Comparison of ENCODE assay signal across 21 mouse cellular contexts in genomic region chr2:168330421-168331070, GRCm38 (mm10). TPM values are rescaled to one million over a fixed set of nuclear protein-coding genes. Genes with fewer than 3 reads are reported as not detected.
DNase-seq lines count a peak whose midpoint lies in the region; ATAC-seq and TF ChIP-seq lines count a peak whose summit lies in the region.
"Had no signal": no experiment of that assay in that cellular context is flagged by ENCODE, and none has a peak within 500 bp of the region (broad histone marks: within the 10 kb centered on the region; RNA-seq: fewer than 3 reads in every experiment).

No protein-coding gene starts in this region.

- TF ChIP-seq POLR2A in lung, adult 2 months (IDR thresholded peaks at IDR 0.05; ENCODE audit: borderline replicate concordance, extremely low read depth, low read depth, low read length) = no peak

- intact Hi-C loops in left cerebral cortex, postnatal 10 days (cut with DNase I) = loop anchor here (5.0 kb wide), 1 partner anchor 112 kb away; no protein-coding TSS in a partner anchor

- ATAC-seq in lung, postnatal 0 days = no peak
- ATAC-seq: forebrain, embryonic 14.5 days; intestine, postnatal 0 days had no signal

- WGBS in lung, postnatal 0 days = 32% methylated on average over 11 of the region's 11 CpGs
- WGBS in lung, adult 2 months = 40% methylated on average over 11 of the region's 11 CpGs

- no peak for TF ChIP-seq CTCF in lung, postnatal 0 days (IDR thresholded peaks at IDR 0.05)
- TF ChIP-seq CTCF in lung, adult 2 months (IDR thresholded peaks at IDR 0.05; ENCODE audit: insufficient read depth, low read length) = no peak

- no peak overlapping the region for H3K4me2 ChIP-seq in lung, postnatal 0 days (replicated peaks; ENCODE audit: low read depth, low read length)
- H3K4me2 ChIP-seq: hindbrain, embryonic 14.5 days; midbrain, embryonic 11.5 days had no signal

- no peaks in the 10 kb centered on the region for H3K27me3 ChIP-seq in lung, postnatal 0 days (replicated peaks; ENCODE audit: insufficient read depth, low read length)

- TF ChIP-seq EP300 in lung, postnatal 0 days (IDR thresholded peaks at IDR 0.05) = no peak

- no peaks in the 10 kb centered on the region; the same call in none of the 2 replicates for H3K4me1 ChIP-seq in lung, postnatal 0 days (ENCODE audit: insufficient read depth, low read depth, low read length)
- H3K4me1 ChIP-seq in lung, adult 2 months (ENCODE audit: control insufficient read depth, insufficient read depth, low read length) = 0 out of 2 replicates have a peak, but pooled peaks cover 3% of the 10 kb centered on the region

- DNase-seq in lung, postnatal 0 days (ENCODE audit: low spot score) = peak; percentile 33
- DNase-seq in lung, adult 2 months = no peak
- DNase-seq in frontal cortex, postnatal 14 days (ENCODE audit: low spot score in 2 of 2) = peak; percentile 56 to 74
- DNase-seq in left cerebral cortex, postnatal 10 days (ENCODE audit: extremely low spot score in 1 of 2, low spot score in 2 of 2) = peak; percentile 48 to 57
- peak; percentile 77 to 83 for DNase-seq in right cerebral cortex, postnatal 36 days (ENCODE audit: low spot score in 2 of 2)
- no peak for DNase-seq in heart, postnatal 4 days
- DNase-seq in thymus, postnatal 36 days = no peak
- DNase-seq: adrenal gland, postnatal 36 days; cerebellum, adult 8-10 months; embryo, embryonic 11 days; gastrocnemius, postnatal 14 days; heart, postnatal 10 days; lung, postnatal 4 days; thymus, postnatal 14 days had no signal

- H3K27ac ChIP-seq in lung, postnatal 0 days (ENCODE audit: low read length) = no peak overlapping the region
- H3K27ac ChIP-seq: heart, embryonic 10.5 days; hindbrain, embryonic 14.5 days; kidney, postnatal 0 days; stomach, postnatal 0 days had no signal

- no peaks in the 10 kb centered on the region for H3K9me3 ChIP-seq in lung, postnatal 0 days (ENCODE audit: low read length)
- H3K9me3 ChIP-seq: heart, embryonic 10.5 days had no signal

- H3K9ac ChIP-seq in lung, postnatal 0 days (replicated peaks; ENCODE audit: low read depth) = no peak overlapping the region
- H3K9ac ChIP-seq: hindbrain, embryonic 14.5 days had no signal

- H3K4me3 ChIP-seq in lung, postnatal 0 days (ENCODE audit: low read depth, low read length) = no peak overlapping the region
- no peak overlapping the region for H3K4me3 ChIP-seq in lung, adult 2 months (replicated peaks; ENCODE audit: extremely low read depth, low read depth, low read length)
- H3K4me3 ChIP-seq: heart, embryonic 10.5 days had no signal

- H3K36me3 ChIP-seq in lung, postnatal 0 days (ENCODE audit: insufficient read depth, low read length) = no peaks in the 10 kb centered on the region
- H3K36me3 ChIP-seq: heart, embryonic 10.5 days had no signal

RNA-seq across cellular contexts. Expression of gene Kcng1, which starts 49.0 kb away (rescaled TPM):
- 0.08 and 0.26 TPM in 2 replicates for polyA plus RNA-seq in lung, postnatal 0 days (2015; fragmentation: Nextera tagmentation; extraction: Ambion mirVana)
- polyA plus RNA-seq in lung, adult 2 months (2012; rRNA removed) = 0.62 and 0.71 TPM in 2 replicates
- total RNA-seq in left cerebral cortex, postnatal 10 days (2021) = 10 to 100 TPM; 47.2 to 57.0 TPM
- total RNA-seq in heart, postnatal 4 days (2021) = under 1 TPM in 1 of 2 experiments, not detected in 1; 0.07 TPM
- total RNA-seq: adrenal gland, postnatal 36 days had no signal

Comparison
In these comparisons a context has a peak if more than half of its experiments do, and no peak if none do; other contexts are left out.
1. DNase-seq: peak in lung, postnatal 0 days (single experiment), frontal cortex, postnatal 14 days (2 of 2), left cerebral cortex, postnatal 10 days (2 of 2) and right cerebral cortex, postnatal 36 days (2 of 2); none in lung, adult 2 months (single experiment), heart, postnatal 4 days (single experiment) and thymus, postnatal 36 days (0 of 2).
2. RNA of gene Kcng1, which starts 49.0 kb away (total RNA-seq): 47.2 to 57.0 TPM in left cerebral cortex, postnatal 10 days; 0.07 TPM in heart, postnatal 4 days; every median in the first group is over 10 times any median in the second.